Mouse (Mus musculus) spleen, adult 18-20 months (tissue): Measurements from ENCODE around the gene Map7d1.
A peak's percentile ranks its signal among the peaks of the same experiment; 100 is the strongest.
"Not testable (repeated sequence)": the region's sequence is repeated elsewhere in the genome, so short reads cannot be mapped to it uniquely, and the experiment has no call there.

Experiments used
- DNase-seq, 2 experiments: peaks; one replicate each; pipeline ENCODE4 v3.0.0; 2022; ENCODE audit warnings: mixed read lengths in 2 of 2

Gene Map7d1

DNA sequence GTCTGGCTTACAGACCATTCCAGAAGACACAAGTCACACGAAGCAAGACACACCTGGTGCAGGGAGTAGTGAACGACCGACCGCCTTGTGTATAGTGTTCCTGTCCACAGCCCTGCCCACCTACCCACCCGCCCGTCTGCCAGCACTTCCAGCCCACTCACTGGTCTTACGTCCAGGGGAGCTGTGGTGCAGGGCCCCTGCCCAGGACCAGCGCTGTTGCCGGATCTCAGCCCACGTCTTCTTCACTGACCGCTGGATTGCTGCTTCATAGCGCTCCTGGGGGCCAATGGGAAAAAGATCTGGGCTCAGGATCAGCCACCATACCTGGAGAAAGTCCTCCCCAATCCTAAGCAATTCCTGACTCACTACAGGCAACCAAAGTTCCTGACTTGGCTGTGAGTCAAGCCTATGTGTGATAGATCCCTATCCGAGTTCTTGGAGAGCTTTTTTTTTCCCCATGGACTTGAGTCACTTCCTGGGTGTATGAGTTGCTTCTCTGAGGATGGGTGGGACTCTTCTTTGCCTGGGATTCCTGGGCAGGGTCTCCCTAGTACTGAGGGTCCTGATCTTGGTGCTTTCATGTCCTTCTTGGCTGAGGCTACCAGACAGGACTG, 16.2 kb downstream of the Map7d1 start:
- DNase-seq = no peak

GRCm38 (mm10) chr4:126237721-126238242, 18.4 kb downstream of the Map7d1 start:
- no peak for DNase-seq

DNA sequence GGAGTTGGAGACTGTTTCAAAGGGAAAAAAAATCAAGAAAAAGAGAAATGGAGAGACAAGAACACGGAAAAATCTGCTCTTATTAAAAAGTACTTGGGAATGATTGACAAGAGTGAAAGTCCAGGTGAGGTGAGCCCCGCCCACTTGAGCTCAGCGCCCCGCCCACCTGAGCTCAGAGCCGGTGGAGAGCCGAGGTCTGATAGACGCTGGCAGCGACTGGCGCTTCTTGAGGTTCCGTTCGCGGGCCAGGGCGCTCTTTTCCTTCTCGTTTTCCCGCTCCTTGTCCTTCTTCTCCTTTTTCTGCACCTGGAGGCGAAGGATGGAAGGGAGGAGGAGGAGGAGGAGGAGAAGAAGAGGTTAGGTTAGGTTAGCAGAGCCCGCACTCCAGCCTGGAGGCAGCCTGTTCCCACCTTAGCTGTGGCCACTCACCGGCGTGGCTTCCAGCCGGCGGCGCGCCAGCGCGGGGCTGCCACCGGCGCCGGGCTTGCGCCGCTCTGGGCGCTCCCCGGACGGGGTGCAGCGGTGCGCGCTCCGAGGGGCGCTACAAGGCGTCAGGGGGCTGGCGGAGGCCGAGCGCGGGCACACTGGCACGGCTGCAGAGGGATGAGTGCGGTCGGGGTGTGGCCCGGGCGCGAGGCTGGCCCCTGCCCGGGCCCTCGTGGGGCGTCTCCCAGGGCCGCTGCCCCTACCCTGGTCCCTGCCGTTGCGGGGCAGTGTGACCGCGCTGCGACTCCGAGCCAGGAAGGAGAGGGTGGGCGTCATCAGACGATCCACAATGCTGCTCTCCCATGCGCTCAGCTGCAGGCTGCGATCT, 19.5 kb downstream of the Map7d1 start:
- no peak for DNase-seq

DNA sequence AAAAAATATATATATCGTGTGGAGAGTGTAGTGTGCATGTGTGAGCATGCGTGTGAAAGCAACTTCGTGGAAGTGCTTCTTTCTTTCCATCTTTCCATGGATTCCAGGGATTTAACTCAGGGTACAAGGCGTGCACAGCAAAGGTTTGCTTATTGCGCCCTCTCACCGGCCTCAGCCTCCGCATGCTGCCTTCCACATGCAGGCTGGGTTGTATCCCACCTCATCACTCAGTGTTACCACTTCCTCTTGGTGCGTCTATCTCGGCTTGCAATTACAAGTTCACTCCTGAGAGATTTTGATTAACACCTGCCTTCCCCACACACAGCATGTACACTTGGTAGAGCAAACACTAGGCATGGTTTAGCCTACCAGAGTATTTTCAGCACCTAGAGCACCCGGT, 21.0 kb downstream of the Map7d1 start:
- no peak for DNase-seq

DNA sequence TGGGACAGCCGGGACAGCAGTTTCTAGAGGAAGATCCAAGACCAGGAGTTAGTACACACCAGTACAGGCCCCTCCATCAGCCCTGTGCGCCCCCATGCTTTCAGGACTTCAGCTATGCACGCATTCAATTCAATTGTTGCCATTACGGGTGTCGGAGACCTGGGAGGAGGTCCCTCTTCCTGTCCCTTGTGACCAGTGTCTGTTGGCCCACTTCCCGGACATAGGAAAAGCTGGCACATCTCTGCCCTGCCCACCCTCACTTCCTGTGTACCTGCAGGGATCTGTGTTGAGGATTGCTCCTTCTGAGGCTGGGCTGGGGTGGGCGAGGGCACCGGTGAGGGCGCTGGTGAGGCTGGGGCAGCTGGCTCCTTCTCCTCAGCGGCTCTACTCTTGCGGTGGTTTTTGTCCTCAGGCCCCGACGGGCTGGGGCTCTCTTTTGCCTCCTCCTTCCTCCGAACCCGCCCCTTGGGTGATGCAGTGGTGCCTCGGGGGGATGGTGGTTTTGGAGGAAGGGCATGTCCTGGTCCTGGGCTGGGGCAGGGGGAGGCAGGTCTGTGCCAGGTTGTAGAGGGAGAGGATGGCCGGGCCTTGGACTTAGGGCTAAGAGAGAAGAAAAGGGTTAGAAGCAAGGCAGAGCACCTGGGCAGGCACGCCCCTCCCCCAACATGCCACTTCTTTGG, 21.5 kb downstream of the Map7d1 start:
- peak; percentile 51 to 53 for DNase-seq

GRCm38 (mm10) chr4:126233676-126234308, 22.4 kb downstream of the Map7d1 start:
- DNase-seq = no peak

DNA sequence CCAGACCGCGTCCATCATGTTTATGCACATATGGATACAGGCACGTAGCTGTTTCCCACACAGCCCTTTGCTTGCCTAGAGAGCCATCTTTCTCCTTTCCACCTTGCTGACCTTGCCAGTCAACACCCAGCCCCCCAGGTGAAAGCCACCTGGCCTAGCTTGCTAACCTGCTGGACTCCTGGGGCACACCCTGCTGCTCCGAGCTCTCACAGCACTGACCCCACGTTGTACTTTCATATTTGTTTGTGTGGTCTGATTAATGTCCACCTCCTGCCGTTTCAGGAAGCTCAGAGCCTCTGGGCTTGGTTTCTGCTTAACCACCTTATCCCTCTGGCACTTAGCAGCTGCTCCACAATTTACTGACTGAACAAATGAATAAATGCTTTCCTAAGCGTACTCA, 26.2 kb downstream of the Map7d1 start:
- no peak for DNase-seq

- DNase-seq = no peak
These were observed 28.0 kb downstream of the Map7d1 start for GRCm38 (mm10) chr4:126228144-126228543.

GRCm38 (mm10) chr4:126227077-126227761, 28.9 kb downstream of the Map7d1 start:
- DNase-seq = peak; percentile 67 to 89

DNA sequence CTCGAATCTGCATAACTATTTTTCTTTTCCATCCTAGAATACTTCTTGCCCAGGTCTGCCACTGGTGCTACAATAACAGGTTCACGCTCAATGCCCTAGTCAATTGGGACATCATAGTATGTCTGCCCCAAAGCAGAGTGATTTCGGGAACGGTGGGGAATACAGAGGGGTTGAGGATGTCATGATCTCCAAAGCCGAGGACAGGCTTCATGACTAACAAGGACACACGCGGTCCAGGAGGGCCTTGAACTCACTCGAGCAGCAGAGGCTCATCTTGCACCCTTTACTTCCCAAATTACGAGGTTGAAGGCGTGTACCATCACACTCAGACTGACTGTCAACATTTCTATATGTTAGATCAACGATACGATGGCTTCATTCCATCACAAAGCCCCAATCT, 29.5 kb downstream of the Map7d1 start:
- no peak for DNase-seq

- DNase-seq = no peak
These were observed 33.5 kb downstream of the Map7d1 start for GRCm38 (mm10) chr4:126222631-126223030.

- no peak for DNase-seq
These were observed 36.1 kb downstream of the Map7d1 start for GRCm38 (mm10) chr4:126220045-126220444.

- not testable (repeated sequence) for DNase-seq
These were observed 36.6 kb downstream of the Map7d1 start for GRCm38 (mm10) chr4:126219540-126219939.

DNA sequence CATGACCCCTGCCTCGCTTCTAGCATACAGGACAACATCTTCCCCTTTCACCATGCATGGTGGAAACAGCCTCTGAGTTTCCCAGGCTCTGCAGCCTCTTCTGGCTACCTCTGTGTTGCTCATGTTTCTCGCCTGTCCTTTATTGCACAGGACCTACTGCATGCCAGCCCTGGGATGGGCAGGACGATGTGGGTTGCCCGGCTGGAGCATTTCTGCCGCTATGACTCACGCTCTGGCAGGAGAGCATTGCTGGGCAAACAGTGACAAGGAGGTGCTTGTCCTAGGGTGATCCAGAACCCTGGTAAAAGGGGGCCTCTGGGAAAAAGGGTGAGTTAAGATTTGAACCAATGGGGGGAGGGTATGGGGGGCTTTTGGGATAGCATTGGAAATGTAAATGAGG, 38.4 kb downstream of the Map7d1 start:
- DNase-seq = no peak

DNA sequence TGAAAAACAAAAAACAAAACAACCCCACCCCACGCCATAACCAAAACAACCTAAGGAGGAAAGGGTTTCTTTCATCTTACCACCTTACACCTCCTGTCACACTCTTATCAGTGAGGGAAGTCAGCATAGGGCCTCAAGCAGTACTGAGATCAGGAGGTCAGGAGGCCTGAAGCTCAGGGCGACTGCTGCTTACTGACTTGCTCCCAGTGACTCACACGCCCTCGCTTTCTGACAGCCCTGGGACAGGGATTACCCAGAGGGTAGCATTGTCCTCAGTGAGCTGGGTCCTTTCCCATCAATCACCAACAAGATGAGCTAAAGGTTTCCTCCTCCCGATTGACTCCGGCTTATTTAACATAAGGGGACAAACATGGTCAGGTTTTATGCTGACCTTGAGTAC, 49.1 kb downstream of the Map7d1 start:
- no peak for DNase-seq

DNA sequence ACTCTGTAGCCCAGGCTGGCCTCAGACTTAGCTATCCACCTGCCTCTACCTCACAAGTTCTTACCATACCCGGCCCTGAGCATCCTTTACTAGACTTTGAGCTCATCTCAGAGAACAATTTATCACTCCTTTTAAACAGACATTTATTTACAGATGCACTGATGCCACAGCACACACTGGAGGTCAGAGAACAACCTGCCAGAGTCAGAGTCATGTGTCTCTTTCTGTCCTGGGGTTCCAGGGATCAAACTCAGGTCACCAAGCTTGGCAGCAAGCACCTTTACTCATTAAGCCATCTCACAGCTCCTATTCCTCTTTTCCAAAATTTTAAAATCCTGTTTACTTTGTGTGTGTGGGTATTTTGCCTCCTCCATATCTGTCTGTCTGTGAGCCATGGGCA, 50.8 kb downstream of the Map7d1 start:
- DNase-seq = no peak

DNA sequence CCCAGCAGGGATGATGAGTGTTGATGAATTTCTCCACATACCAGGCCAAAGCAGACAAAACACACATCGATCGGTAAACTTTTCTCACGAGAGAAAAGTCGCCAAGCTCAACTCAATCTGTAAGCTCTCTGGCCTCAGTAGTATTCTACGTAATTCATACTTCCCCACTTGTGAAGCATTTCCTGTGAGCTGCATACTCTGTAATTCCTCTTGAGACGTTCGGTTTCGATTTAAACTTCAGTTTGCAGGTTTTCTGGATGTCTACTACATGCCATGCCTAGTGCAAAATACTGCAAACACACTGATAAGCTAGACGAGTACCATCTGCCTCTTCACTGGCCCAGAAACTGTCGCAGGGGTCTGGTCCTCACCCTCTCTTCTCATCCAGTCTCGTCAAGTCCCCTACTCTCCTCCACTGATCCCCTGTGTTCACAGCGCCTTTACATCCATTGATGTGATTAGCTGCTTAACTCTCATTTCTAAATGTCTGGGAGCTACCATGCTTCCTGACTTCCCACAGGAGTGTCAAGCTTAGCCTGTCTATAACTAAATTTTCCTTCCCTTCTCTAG, 51.4 kb downstream of the Map7d1 start:
- DNase-seq = no peak

DNA sequence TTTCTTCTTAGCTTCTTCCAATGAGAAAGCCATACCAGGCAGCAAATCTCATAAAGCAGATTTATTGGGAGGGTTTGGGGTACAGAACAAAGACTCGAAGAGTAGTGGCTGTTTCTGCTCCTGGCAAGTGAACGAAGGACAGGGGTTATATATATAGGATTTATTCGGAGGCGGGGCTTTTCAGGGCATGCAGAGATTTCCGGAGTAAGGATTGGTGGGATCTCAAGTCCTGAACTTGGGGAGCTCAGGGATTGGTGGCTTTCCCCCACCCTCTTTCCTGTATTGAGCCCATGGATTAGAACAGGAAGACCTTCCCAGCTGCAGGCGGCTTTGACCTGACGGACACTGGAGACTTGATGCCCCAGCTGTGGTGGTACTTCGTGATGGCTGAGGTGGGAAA, 52.1 kb downstream of the Map7d1 start:
- DNase-seq = no peak

GRCm38 (mm10) chr4:126203336-126203895, 52.7 kb downstream of the Map7d1 start:
- DNase-seq = no peak

DNA sequence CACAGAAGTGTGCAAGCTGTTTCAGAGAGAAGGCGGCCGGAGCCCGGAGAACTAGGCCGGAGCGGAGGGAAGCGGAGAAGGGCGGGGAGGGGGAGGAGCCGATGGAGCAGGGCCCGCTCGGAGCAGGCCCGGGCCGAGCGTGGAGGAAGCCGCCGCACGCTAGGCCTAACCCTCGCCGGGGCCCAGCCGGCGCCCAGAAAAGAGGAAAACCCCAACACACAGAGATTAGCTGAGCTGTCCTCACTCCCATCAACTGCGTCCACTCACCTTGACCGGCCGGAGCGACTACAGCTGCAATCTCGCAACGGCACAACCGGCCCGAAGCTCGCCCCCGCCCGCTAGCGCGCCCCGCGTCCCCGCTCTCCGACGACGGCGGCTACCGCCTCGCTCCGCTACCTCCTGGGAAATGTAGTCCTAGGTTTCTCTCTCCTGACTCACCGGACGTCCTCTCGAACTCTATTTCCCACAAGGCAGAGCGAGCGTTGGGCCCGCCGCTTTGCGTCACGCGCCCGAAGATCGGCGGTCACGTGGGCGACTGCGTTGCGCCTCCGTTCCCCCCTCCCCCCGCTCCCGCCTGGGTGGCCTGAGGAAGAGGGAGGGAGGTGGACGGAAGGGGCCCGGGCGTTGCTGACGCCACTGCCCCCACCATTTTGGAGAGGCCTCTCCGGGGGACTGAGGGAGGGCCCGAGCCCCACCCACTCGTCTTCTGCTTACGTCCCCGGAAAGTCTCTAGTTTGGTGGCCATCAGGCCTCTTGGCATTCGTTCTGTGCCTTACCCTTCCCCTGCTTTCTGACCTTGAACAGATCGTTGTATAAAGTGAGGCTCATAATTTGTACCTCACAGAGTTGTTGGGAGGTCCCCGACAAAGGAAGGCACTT, 53.6 kb downstream of the Map7d1 start, which contains the start of gene Thrap3:
Gene Thrap3 (minus strand): TSS at position 458 of the 879 bp plus-strand sequence.
- DNase-seq = peak; percentile 98 to 99
